Mouse (Mus musculus) retina, postnatal 1 day (tissue): ENCODE results near the gene Coro7.
A peak's percentile ranks its signal among the peaks of the same experiment; 100 is the strongest.
"Not testable (repeated sequence)": the region's sequence is repeated elsewhere in the genome, so short reads cannot be mapped to it uniquely, and the experiment has no call there.

ENCODE experiments used
- DNase-seq: peaks from one replicate; pipeline ENCODE4 v3.0.0-alpha.2; 2012

Gene Coro7

DNA sequence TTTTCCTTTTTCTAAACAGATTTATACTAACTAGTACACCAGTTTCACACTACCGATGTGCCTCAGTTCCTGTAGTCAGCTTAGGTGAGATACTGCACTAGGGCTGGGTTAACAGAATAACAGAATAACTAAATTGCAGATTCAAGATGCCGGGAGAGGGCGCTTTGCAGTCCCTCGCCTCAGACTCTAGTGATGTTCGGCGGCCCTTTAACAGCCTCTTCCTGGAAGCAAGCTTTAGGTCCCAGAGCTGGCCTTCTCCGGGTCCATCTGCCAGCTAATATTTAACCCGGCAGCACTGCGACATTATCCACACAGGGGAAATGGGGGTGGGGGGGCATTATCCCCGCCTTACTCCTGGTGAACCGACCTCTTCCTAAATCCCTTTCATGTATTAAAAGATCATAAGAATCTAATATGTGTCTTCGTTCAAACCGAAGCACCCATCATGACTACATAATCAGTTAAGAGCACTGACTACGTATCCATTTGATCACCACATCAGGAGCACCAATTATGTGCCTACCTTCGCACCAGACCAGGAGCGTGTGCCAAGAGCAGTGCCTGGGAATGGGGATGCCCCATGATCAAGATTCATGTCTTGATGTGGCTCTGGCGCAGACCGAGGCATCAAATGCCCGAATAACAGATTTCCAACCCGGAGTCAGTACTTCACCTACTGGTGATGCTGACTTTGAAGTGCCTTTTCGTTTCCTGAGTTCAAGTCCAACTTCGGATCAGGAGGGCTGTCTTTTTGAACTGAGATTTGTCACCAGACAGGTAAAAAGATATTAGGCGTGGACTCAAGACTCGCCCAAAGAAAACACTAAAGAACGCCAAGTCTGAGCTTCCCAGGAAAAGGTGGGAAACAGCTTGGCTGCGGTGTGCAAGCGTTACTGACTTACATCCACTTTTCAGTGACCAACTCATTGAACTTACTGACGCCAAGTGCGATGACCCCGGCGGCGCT is 86.4 kb downstream of the Coro7 start:
- peak; percentile 86 for DNase-seq

- no peak for DNase-seq
Observed at GRCm38 (mm10) chr16:4590236-4590635, 89.3 kb downstream of the Coro7 start.

DNA sequence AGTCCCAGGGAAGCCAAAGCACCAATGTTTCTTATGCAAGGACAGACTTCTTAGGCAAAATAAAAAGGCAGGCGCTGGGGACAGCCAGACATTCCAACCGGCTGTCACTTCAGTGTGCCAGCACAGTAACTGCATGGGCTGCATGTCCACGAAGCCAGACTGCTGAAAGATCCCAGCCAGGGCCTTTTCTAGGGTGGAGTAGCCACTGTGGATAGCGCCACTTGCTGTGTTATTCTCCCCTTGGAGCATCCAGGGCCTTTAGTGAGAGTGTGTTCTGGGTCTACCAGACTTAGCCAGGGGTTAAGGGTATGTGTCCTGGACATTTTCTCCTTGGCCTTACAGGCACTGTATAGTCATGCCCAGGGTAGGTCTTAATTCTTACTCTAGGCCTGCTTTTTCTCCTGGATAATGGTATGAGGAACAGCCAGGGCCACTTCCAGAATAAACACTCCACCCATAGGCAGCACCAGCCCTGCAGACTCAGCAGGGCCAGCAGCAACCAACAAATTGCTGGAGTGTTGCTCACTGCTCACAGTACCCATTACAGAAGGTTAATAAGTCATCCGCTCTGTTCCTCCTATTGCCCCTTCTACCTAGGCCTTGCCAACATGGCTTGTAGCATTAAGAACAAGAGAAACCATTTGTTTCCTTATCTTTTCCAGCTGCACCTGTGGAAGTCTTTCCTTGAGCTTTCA is 91.9 kb downstream of the Coro7 start:
- no peak for DNase-seq

DNA sequence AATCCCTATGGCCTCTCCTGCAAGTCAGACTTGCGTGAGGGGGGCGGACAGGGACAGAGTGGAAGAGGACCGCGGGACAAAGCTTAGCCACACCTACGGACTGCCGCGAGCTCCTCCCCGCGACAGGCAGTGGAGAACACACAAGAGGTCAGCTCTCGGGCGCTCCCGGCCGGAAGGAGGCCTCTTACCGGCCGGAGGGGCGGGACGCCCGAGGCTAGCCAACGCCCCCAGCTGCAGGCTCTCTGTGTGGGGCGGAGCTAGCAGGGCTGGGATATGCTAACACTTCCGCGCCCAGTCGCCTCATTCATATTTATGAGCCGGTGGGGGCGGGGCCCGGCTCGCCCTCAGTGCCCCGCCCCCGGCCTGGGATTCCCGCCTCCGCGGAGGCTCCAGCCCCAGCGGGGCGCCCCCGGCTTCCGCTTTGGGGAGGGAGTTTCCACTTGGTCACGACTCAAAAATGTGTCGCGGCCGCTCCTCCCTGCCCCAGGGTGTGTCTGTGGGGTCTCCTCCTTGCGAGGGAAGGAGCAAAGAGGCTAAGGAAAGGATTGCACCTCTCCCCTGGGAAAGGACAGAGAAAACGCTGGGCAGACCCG is 93.0 kb downstream of the Coro7 start:
- peak; percentile 99 for DNase-seq

- DNase-seq, result no peak
Observed at GRCm38 (mm10) chr16:4585642-4586530, 93.7 kb downstream of the Coro7 start.

DNA sequence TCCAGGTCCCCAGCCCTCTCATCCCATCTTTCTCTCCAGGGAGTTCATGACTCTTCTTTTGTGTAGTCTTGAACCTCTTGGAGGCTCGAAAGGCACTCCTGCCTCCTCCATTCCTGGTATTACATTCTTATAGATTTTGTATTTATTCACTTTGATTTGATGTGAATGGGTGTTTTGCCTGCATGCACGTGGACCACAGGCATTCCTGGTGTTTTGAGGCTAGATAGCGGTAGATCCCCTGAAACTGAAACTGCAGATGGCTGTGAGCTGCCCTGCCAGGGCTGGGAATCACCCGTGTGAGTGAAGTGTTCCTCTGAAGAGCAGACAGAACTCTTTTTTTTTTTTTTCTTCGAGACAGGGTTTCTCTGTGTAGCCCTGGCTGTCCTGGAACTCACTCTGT is 95.1 kb downstream of the Coro7 start:
- no peak for DNase-seq

DNA sequence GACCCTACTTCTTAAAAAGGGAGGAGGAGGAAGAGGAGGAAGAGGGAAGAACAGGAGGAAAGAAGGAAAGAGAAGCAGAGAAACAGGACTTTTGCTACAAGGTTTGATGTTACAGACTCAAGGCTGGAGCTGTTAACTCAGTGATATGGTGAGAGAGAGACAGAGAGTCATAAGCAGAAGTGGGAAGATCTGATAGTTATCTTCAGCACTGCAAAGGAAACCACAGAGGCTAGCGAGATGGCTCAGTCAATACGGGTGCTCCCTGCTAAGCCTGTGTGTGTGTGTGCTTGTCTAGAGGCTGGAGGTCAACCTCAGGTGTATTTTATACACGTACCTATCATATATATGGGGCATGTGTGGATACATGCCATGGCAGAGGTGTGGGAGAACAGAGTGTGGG is 95.8 kb downstream of the Coro7 start:
- no peak for DNase-seq

DNA sequence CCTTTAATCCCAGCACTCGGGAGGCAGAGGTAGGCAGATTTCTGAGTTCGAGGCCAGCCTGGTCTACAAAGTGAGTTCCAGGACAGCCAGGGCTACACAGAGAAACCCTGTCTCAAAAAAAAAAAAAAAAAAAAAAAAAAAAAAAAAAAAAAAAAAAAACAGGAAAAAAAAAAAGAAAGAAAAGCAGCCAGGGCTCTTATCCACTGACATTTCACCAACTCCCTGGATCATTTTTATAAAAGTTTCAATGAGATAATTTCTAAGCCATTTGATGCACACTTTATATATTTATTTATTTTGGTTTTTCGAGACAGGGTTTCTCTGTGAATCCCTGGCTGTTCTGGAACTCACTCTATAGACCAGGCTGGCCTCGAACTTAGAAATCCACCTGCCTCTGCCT is 98.4 kb downstream of the Coro7 start:
- not testable (repeated sequence) for DNase-seq

DNA sequence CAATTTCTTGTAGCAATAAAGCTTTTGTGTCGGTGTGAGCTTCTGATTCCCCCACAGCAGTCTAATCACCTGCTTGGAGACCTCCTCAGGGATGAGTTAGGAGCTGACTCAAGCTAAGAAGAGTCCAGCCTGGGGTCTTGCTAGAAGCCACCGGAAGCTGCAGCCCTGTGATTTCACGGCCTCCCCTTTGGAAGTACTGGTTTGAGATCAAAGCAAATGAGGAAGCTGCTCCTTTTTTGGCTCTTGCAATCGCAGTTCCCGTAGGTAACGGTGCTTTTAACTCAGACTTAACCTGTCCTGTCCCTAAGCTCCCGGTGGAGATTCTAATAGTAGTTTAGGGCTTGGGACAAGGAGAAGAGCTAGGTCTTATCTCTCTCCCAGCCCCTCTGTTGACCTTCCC is 100.9 kb downstream of the Coro7 start:
- DNase-seq, result no peak

DNA sequence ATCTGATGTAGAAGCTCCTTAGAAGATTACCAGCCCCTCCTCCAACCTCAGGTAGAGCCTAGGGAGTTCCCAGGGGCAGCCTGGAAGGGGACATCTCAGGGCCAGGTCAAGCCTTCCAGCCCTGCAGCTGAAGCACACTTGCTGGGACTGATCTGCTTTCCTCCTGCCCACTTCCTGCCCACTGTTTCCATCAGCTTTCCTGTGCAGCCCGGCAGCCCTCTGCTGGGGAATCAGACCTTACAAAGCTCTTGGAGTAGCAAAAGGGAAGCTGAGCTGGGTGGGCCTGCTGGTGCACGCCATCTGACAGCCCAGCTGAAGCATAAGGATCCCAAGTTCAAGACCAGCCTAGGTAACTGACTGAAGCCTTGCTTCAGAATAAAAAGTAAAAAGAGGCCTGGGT is 102.7 kb downstream of the Coro7 start:
- no peak for DNase-seq
